Mouse (Mus musculus): ENCODE data around the gene Igf1r.

- TF ChIP-seq MAFK (IDR thresholded peaks at IDR 0.05; ENCODE audit: insufficient read depth, low read depth, low read length) = no peak
- no peak for TF ChIP-seq HCFC1 (IDR thresholded peaks at IDR 0.05; ENCODE audit: borderline replicate concordance, insufficient read depth, low read length)
- TF ChIP-seq ZC3H11A (IDR thresholded peaks at IDR 0.05; ENCODE audit: borderline replicate concordance, low read depth, low read length) = no peak
- no peak for TF ChIP-seq CHD2 (IDR thresholded peaks at IDR 0.05; ENCODE audit: low read depth, low read length)
- TF ChIP-seq ZNF384 (IDR thresholded peaks at IDR 0.05; ENCODE audit: low read depth, low read length) = no peak
Measured at GRCm38 (mm10) chr7:68264028-68264453, 311.4 kb downstream of the Igf1r start, which contains the start of gene Pgpep1l.
